Mouse (Mus musculus) intestine, embryonic 16.5 days (tissue): ENCODE measurements around the gene Uso1. TPM values are rescaled to one million over a fixed set of nuclear protein-coding genes. Genes with fewer than 3 reads are reported as not detected.
"Not testable (repeated sequence)": the region's sequence is repeated elsewhere in the genome, so short reads cannot be mapped to it uniquely, and the experiment has no call there.

Source experiments
- ATAC-seq: fragments of 200-750 bp; cut with Nextera tagmentation; 2 replicates; pipeline ENCODE4 v1.8.0; 2017; ENCODE audit warnings: moderate TSS enrichment, moderate library complexity
- H3K27ac ChIP-seq: fragments of 300-500 bp; sonication (generic); 2 replicates; pipeline ENCODE4 v1.5.1; 2014; ENCODE audit warnings: mild to moderate bottlenecking, low read length
- H3K27me3 ChIP-seq: fragments of 300-500 bp; sonication (generic); replicated peaks from 2 replicates; pipeline ENCODE4 v1.6.1; 2014; ENCODE audit warnings: low read length, control low read depth, mixed read lengths; ENCODE audit not compliant: control insufficient read depth, insufficient read depth
- H3K36me3 ChIP-seq: fragments of 300-500 bp; sonication (generic); 2 replicates; pipeline ENCODE4 v1.6.1; 2014; ENCODE audit warnings: low read length, control low read depth; ENCODE audit not compliant: control insufficient read depth, insufficient read depth
- H3K4me1 ChIP-seq: fragments of 300-500 bp; sonication (generic); 2 replicates; pipeline ENCODE4 v1.6.1; 2014; ENCODE audit warnings: low read length, control low read depth, mixed read lengths; ENCODE audit not compliant: control insufficient read depth, insufficient read depth
- H3K4me2 ChIP-seq: fragments of 300-500 bp; sonication (generic); 2 replicates; pipeline ENCODE4 v1.6.1; 2014; ENCODE audit warnings: low read depth, low read length, control low read depth
- H3K4me3 ChIP-seq: fragments of 300-500 bp; sonication (generic); 2 replicates; pipeline ENCODE4 v1.5.1; 2014; ENCODE audit warnings: mild to moderate bottlenecking, low read length
- H3K9ac ChIP-seq: fragments of 300-500 bp; sonication (generic); 2 replicates; pipeline ENCODE4 v1.6.1; 2014; ENCODE audit warnings: low read depth, low read length
- H3K9me3 ChIP-seq: fragments of 300-500 bp; sonication (generic); 2 replicates; pipeline ENCODE4 v1.6.1; 2016; ENCODE audit warnings: low read length, control low read depth; ENCODE audit not compliant: control insufficient read depth
- WGBS: fragments of 180-500 bp; shearing (Covaris S2); extraction: QIAGEN DNeasy Blood & Tissue Kit; methylation state at CpG from one replicate; pipeline ENCODE4 v1.1.7; 2014; 5-methylcytosine and 5-hydroxymethylcytosine counted together
- polyA plus RNA-seq: library from polyadenylated mRNA; unstranded; fragments of >200 nt; fragmentation: Nextera tagmentation; extraction: Ambion mirVana; gene quantifications from 2 replicates; pipeline ENCODE4 v1.2.1, GENCODE M21; 2015

Uso1 gene
- polyA plus RNA-seq, 1 experiment from 2014 or later: 43.5 TPM

- not testable (repeated sequence) for H3K4me3 ChIP-seq, H3K27me3 ChIP-seq, H3K4me1 ChIP-seq, ATAC-seq, H3K27ac ChIP-seq, H3K4me2 ChIP-seq, H3K9ac ChIP-seq, H3K9me3 ChIP-seq, H3K36me3 ChIP-seq
- 60% methylated on average over 4 of the region's 4 CpGs for WGBS
These were observed 4.7 kb upstream of the Uso1 start for GRCm38 (mm10) chr5:92133006-92133405.

GRCm38 (mm10) chr5:92134934-92135333, 2.8 kb upstream of the Uso1 start:
- H3K9ac ChIP-seq: no peak overlapping the region
- H3K27me3 ChIP-seq: no peaks in the 10 kb centered on the region
- H3K36me3 ChIP-seq: no peaks in the 10 kb centered on the region
- WGBS: 91% methylated on average over 3 of the region's 3 CpGs
- H3K4me2 ChIP-seq: no peak overlapping the region
- no peaks in the 10 kb centered on the region for H3K9me3 ChIP-seq
- no peak overlapping the region for H3K4me3 ChIP-seq
- peaks cover 6% of the 10 kb centered on the region; the same call in 1 of the 2 replicates for H3K4me1 ChIP-seq
- ATAC-seq: no peak
- no peak overlapping the region for H3K27ac ChIP-seq

GRCm38 (mm10) chr5:92136536-92137238, 1.1 kb upstream of the Uso1 start:
- Histone ChIP-seq H3K27ac (no peak overlapping the region), H3K4me3 (peak overlapping the region; percentile 92), H3K4me1 (peaks cover 6% of the 10 kb centered on the region; the same call in 1 of the 2 replicates), H3K4me2 (peak overlapping the region; percentile 68; the same call in 1 of the 2 replicates), H3K9me3 (no peaks in the 10 kb centered on the region), H3K27me3 (no peaks in the 10 kb centered on the region), H3K36me3 (no peaks in the 10 kb centered on the region), H3K9ac (no peak overlapping the region; the same call in 1 of the 2 replicates)
- 64% methylated on average over 9 of the region's 9 CpGs for WGBS
- ATAC-seq: no peak

GRCm38 (mm10) chr5:92138093-92138621, 419 bp downstream of the Uso1 start:
- Histone ChIP-seq H3K9me3 (no peaks in the 10 kb centered on the region), H3K4me3 (peak overlapping the region; percentile 92), H3K36me3 (no peaks in the 10 kb centered on the region), H3K27ac (peak overlapping the region; percentile 80), H3K27me3 (no peaks in the 10 kb centered on the region), H3K4me1 (peaks cover 11% of the 10 kb centered on the region; the same call in 1 of the 2 replicates), H3K9ac (peak overlapping the region; percentile 91), H3K4me2 (peak overlapping the region; percentile 69)
- ATAC-seq: peak; percentile 80
- 0% methylated on average over 35 of the region's 43 CpGs for WGBS

GRCm38 (mm10) chr5:92139191-92139590, 1.5 kb downstream of the Uso1 start:
- no peak for ATAC-seq
- H3K9ac ChIP-seq: peak overlapping the region; percentile 91; the same call in 1 of the 2 replicates
- 10% methylated on average over 1 of the region's 1 CpGs for WGBS
- no peaks in the 10 kb centered on the region for H3K27me3 ChIP-seq
- H3K9me3 ChIP-seq: no peaks in the 10 kb centered on the region
- H3K36me3 ChIP-seq: no peaks in the 10 kb centered on the region
- peak overlapping the region; percentile 69 for H3K4me2 ChIP-seq
- peaks cover 11% of the 10 kb centered on the region; the same call in 1 of the 2 replicates for H3K4me1 ChIP-seq
- peak overlapping the region; percentile 92 for H3K4me3 ChIP-seq
- H3K27ac ChIP-seq: no peak overlapping the region

GRCm38 (mm10) chr5:92141696-92142095, 4.0 kb downstream of the Uso1 start:
- Histone ChIP-seq H3K9ac (no peak overlapping the region), H3K27me3 (no peaks in the 10 kb centered on the region), H3K9me3 (no peaks in the 10 kb centered on the region), H3K4me2 (no peak overlapping the region), H3K36me3 (no peaks in the 10 kb centered on the region), H3K27ac (no peak overlapping the region), H3K4me3 (no peak overlapping the region), H3K4me1 (peaks cover 13% of the 10 kb centered on the region; the same call in 1 of the 2 replicates)
- WGBS: 64% methylated on average over 5 of the region's 5 CpGs
- no peak for ATAC-seq

- Histone ChIP-seq H3K4me3 (no peak overlapping the region), H3K27ac (no peak overlapping the region), H3K27me3 (no peaks in the 10 kb centered on the region), H3K4me1 (peaks cover 13% of the 10 kb centered on the region; the same call in 1 of the 2 replicates), H3K4me2 (no peak overlapping the region), H3K36me3 (no peaks in the 10 kb centered on the region), H3K9me3 (no peaks in the 10 kb centered on the region), H3K9ac (no peak overlapping the region)
- ATAC-seq: no peak
- 85% methylated on average over 3 of the region's 3 CpGs for WGBS
These were observed 4.7 kb downstream of the Uso1 start for GRCm38 (mm10) chr5:92142481-92142880.

- Histone ChIP-seq H3K4me3 (no peak overlapping the region), H3K9me3 (no peaks in the 10 kb centered on the region), H3K36me3 (no peaks in the 10 kb centered on the region), H3K4me1 (peaks cover 13% of the 10 kb centered on the region; the same call in 1 of the 2 replicates), H3K27me3 (no peaks in the 10 kb centered on the region), H3K27ac (no peak overlapping the region), H3K9ac (no peak overlapping the region), H3K4me2 (no peak overlapping the region)
- no peak for ATAC-seq
- 98% methylated on average over 6 of the region's 6 CpGs for WGBS
These were observed 5.9 kb downstream of the Uso1 start for GRCm38 (mm10) chr5:92143665-92144064.

- H3K4me3 ChIP-seq: no peak overlapping the region
- no peaks in the 10 kb centered on the region for H3K27me3 ChIP-seq
- no peak overlapping the region for H3K9ac ChIP-seq
- H3K9me3 ChIP-seq: no peaks in the 10 kb centered on the region
- no peak overlapping the region for H3K27ac ChIP-seq
- peak; percentile 62; the same call in 1 of the 2 replicates for ATAC-seq
- H3K4me1 ChIP-seq: peaks cover 7% of the 10 kb centered on the region; the same call in 1 of the 2 replicates
- no peak overlapping the region for H3K4me2 ChIP-seq
- no peaks in the 10 kb centered on the region for H3K36me3 ChIP-seq
- 76% methylated on average over 7 of the region's 7 CpGs for WGBS
These were observed 7.4 kb downstream of the Uso1 start for GRCm38 (mm10) chr5:92144954-92145708.
